In the genomic region with DNA sequence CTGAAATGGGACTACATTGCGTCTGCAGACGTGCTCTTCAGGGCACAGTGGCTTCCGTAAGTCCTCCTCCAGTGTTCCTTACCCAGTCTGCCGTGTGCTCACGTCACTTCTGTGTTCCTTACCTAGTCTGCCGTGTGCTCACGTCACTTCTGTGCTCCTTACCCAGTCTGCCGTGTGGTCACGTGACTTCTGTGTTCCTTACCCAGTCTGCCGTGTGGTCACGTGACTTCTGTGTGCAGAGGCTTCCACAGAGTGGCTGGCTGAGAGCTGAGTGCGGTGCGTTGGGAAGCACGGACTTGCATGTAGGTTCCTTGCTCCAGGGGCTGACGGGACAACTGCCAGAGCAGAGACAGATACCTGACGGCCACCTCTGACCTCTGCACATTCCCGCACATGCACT, we compare ENCODE assay signal across 21 mouse cellular contexts. TPM values are rescaled to one million over a fixed set of nuclear protein-coding genes. Genes with fewer than 3 reads are reported as not detected.
DNase-seq lines count a peak whose midpoint lies in the region; ATAC-seq and TF ChIP-seq lines count a peak whose summit lies in the region.
"Had no signal": no experiment of that assay in that cellular context is flagged by ENCODE, and none has a peak within 500 bp of the region (broad histone marks: within the 10 kb centered on the region; RNA-seq: fewer than 3 reads in every experiment).

No protein-coding gene starts in this region.

- no peaks in the 10 kb centered on the region for H3K9me3 ChIP-seq in kidney, embryonic 16.5 days (ENCODE audit: low read length)
- H3K9me3 ChIP-seq in E14TG2a.4 (ENCODE audit: low read length): no peaks in the 10 kb centered on the region
- H3K9me3 ChIP-seq: hindbrain, embryonic 15.5 days; limb, embryonic 13.5 days had no signal

- no peak for ATAC-seq in kidney, embryonic 16.5 days (ENCODE audit: low FRiP score, low TSS enrichment)
- no peak for ATAC-seq in frontal cortex, adult (ENCODE audit: low TSS enrichment)
- ATAC-seq: activated CD4-positive, CD25-positive, alpha-beta regulatory T cell, adult 4 months; forebrain, embryonic 14.5 days had no signal

- no peak overlapping the region for H3K9ac ChIP-seq in kidney, embryonic 16.5 days (replicated peaks; ENCODE audit: low read length)
- H3K9ac ChIP-seq: hindbrain, embryonic 15.5 days; limb, embryonic 13.5 days; liver, postnatal 0 days had no signal

- no peaks in the 10 kb centered on the region for H3K27me3 ChIP-seq in kidney, embryonic 16.5 days (ENCODE audit: insufficient read depth, low read length)
- H3K27me3 ChIP-seq in E14TG2a.4 (ENCODE audit: insufficient read depth, low read length): no peaks in the 10 kb centered on the region
- H3K27me3 ChIP-seq: hindbrain, embryonic 15.5 days; limb, embryonic 13.5 days had no signal

- TF ChIP-seq CTCF in E14TG2a.4 (conservative IDR thresholded peaks at IDR 0.05; ENCODE audit: low read length): no peak

- H3K4me3 ChIP-seq in kidney, embryonic 16.5 days (ENCODE audit: low read length): no peak overlapping the region
- peak overlapping the region; percentile 51 for H3K4me3 ChIP-seq in E14TG2a.4 (replicated peaks; ENCODE audit: low read length)
- H3K4me3 ChIP-seq: hindbrain, embryonic 15.5 days; layer of hippocampus, adult 2 months; left cerebral cortex, adult 2 months; limb, embryonic 13.5 days had no signal

- peaks cover 72% of the 10 kb centered on the region for H3K36me3 ChIP-seq in kidney, embryonic 16.5 days (ENCODE audit: insufficient read depth, low read length)
- H3K36me3 ChIP-seq in E14TG2a.4 (ENCODE audit: insufficient read depth, low read length): peaks cover 88% of the 10 kb centered on the region

- peak; percentile 20 for DNase-seq in cerebellum, adult 11 months
- DNase-seq in cerebellum, adult 8-10 months: no peak
- peak; percentile 19 to 61 for DNase-seq in kidney, postnatal 25 days
- DNase-seq in ZHBTc4 (ENCODE audit: low read depth, low spot score): peak; percentile 86
- DNase-seq in natural killer cell, adult 2 months (ENCODE audit: low spot score in 2 of 2): no peak
- DNase-seq: B cell, adult 2 months; embryo, embryonic 11 days; heart, postnatal 14 days; kidney, adult 9 months; liver, postnatal 0 days; midbrain, embryonic 14.5 days; right cerebral cortex, postnatal 14 days had no signal

- H3K4me1 ChIP-seq in kidney, embryonic 16.5 days (ENCODE audit: insufficient read depth, low read length): no peaks in the 10 kb centered on the region
- H3K4me1 ChIP-seq in E14TG2a.4 (replicated peaks; ENCODE audit: low read depth, low read length): peaks cover 11% of the 10 kb centered on the region
- H3K4me1 ChIP-seq: hindbrain, embryonic 15.5 days; limb, embryonic 13.5 days had no signal

- no peak overlapping the region for H3K4me2 ChIP-seq in kidney, embryonic 16.5 days (replicated peaks; ENCODE audit: low read depth, low read length)
- H3K4me2 ChIP-seq: hindbrain, embryonic 15.5 days; limb, embryonic 13.5 days had no signal

- 95% methylated on average over 17 of the region's 17 CpGs for WGBS in kidney, embryonic 16.5 days

- no peak overlapping the region for H3K27ac ChIP-seq in kidney, embryonic 16.5 days (ENCODE audit: low read length)
- H3K27ac ChIP-seq: hindbrain, embryonic 15.5 days; layer of hippocampus, adult 2 months; left cerebral cortex, adult 2 months; limb, embryonic 13.5 days had no signal

RNA-seq across cellular contexts. Expression of gene Ifnar1, which starts 11.2 kb away (rescaled TPM):
- 67.3 and 71.8 TPM in 2 replicates for polyA plus RNA-seq in kidney, embryonic 16.5 days (2015; fragmentation: Nextera tagmentation; extraction: Ambion mirVana)

RNA-seq across cellular contexts. Expression of gene Ifngr2, which starts 50.7 kb away (rescaled TPM):
- 52.1 and 52.7 TPM in 2 replicates for polyA plus RNA-seq in kidney, embryonic 16.5 days (2015; fragmentation: Nextera tagmentation; extraction: Ambion mirVana)

Comparison
In these comparisons a context has a peak if more than half of its experiments do, and no peak if none do; other contexts are left out.
1. DNase-seq: peak in cerebellum, adult 11 months (single experiment), kidney, postnatal 25 days (2 of 2) and ZHBTc4 (single experiment); none in cerebellum, adult 8-10 months (single experiment) and natural killer cell, adult 2 months (0 of 2).